18 mouse cellular contexts compared by ENCODE assay signal in genomic region chr3:109923788-109924187, GRCm38 (mm10).
A peak's percentile ranks its signal among the peaks of the same experiment; 100 is the strongest.
DNase-seq lines count a peak whose midpoint lies in the region; ATAC-seq and TF ChIP-seq lines count a peak whose summit lies in the region.
"Had no signal": no experiment of that assay in that cellular context is flagged by ENCODE, and none has a peak within 500 bp of the region (broad histone marks: within the 10 kb centered on the region; RNA-seq: fewer than 3 reads in every experiment).

No protein-coding gene starts in this region.

- no peaks in the 10 kb centered on the region for H3K27me3 ChIP-seq in lung, postnatal 0 days (replicated peaks; ENCODE audit: insufficient read depth, low read length)
- H3K27me3 ChIP-seq: embryonic facial prominence, embryonic 12.5 days; forebrain, embryonic 12.5 days; intestine, embryonic 15.5 days had no signal

- WGBS in lung, postnatal 0 days, result 48% methylated on average over 4 of the region's 4 CpGs

- no peak for TF ChIP-seq CTCF in lung, postnatal 0 days (IDR thresholded peaks at IDR 0.05)

- H3K9ac ChIP-seq in lung, postnatal 0 days (replicated peaks; ENCODE audit: low read depth), result no peak overlapping the region
- H3K9ac ChIP-seq: embryonic facial prominence, embryonic 12.5 days; forebrain, embryonic 12.5 days; forebrain, postnatal 0 days; heart, embryonic 12.5 days; hindbrain, embryonic 14.5 days; intestine, embryonic 15.5 days had no signal

- no peak for TF ChIP-seq EP300 in lung, postnatal 0 days (IDR thresholded peaks at IDR 0.05)

- H3K36me3 ChIP-seq in lung, postnatal 0 days (ENCODE audit: insufficient read depth, low read length), result no peaks in the 10 kb centered on the region
- H3K36me3 ChIP-seq: embryonic facial prominence, embryonic 12.5 days; forebrain, embryonic 12.5 days; heart, embryonic 12.5 days; hindbrain, embryonic 10.5 days; intestine, embryonic 15.5 days had no signal

- no peak overlapping the region for H3K27ac ChIP-seq in lung, postnatal 0 days (ENCODE audit: low read length)
- H3K27ac ChIP-seq: embryonic facial prominence, embryonic 12.5 days; forebrain, embryonic 12.5 days; hindbrain, embryonic 10.5 days; hindbrain, embryonic 14.5 days; intestine, embryonic 15.5 days had no signal

- no peaks in the 10 kb centered on the region for H3K4me1 ChIP-seq in lung, postnatal 0 days (ENCODE audit: insufficient read depth, low read depth, low read length)
- H3K4me1 ChIP-seq: heart, embryonic 12.5 days; intestine, embryonic 15.5 days had no signal

- no peak for DNase-seq in cerebellum, adult 11-12 months
- peak; percentile 17 for DNase-seq in gastrocnemius, adult 18-20 months (ENCODE audit: low spot score)
- no peak for DNase-seq in gastrocnemius, postnatal 10 days
- DNase-seq in lung, postnatal 0 days (ENCODE audit: low spot score), result peak; percentile 33
- no peak for DNase-seq in lung, postnatal 4 days
- peak; percentile 19 for DNase-seq in skeletal muscle tissue, adult 2 months (ENCODE audit: low read depth, low spot score)
- DNase-seq in heart, adult 11 months, result no peak
- DNase-seq: adrenal gland, postnatal 10 days; B cell, adult 2 months; forebrain, postnatal 0 days; kidney, adult 18-20 months had no signal

- ATAC-seq in cerebellum, adult (ENCODE audit: insufficient number of reproducible peaks, low FRiP score, low TSS enrichment), result peak; percentile 83
- no peak for ATAC-seq in lung, postnatal 0 days
- ATAC-seq: forebrain, postnatal 0 days; intestine, embryonic 15.5 days had no signal

- no peak overlapping the region for H3K4me2 ChIP-seq in lung, postnatal 0 days (replicated peaks; ENCODE audit: low read depth, low read length)
- H3K4me2 ChIP-seq: embryonic facial prominence, embryonic 12.5 days; forebrain, embryonic 12.5 days; heart, embryonic 12.5 days; hindbrain, embryonic 14.5 days; intestine, embryonic 15.5 days had no signal

- no peak overlapping the region for H3K4me3 ChIP-seq in lung, postnatal 0 days (ENCODE audit: low read depth, low read length)
- H3K4me3 ChIP-seq: embryonic facial prominence, embryonic 12.5 days; forebrain, embryonic 12.5 days; heart, embryonic 12.5 days; hindbrain, embryonic 10.5 days; intestine, embryonic 15.5 days had no signal

- H3K9me3 ChIP-seq in lung, postnatal 0 days (ENCODE audit: low read length), result no peaks in the 10 kb centered on the region
- H3K9me3 ChIP-seq: embryonic facial prominence, embryonic 12.5 days; forebrain, embryonic 12.5 days; heart, embryonic 12.5 days; hindbrain, embryonic 10.5 days; intestine, embryonic 15.5 days had no signal

Comparison
In these comparisons a context has a peak if more than half of its experiments do, and no peak if none do; other contexts are left out.
1. DNase-seq: peak in gastrocnemius, adult 18-20 months (single experiment), lung, postnatal 0 days (single experiment) and skeletal muscle tissue, adult 2 months (single experiment); none in cerebellum, adult 11-12 months (single experiment), gastrocnemius, postnatal 10 days (single experiment), lung, postnatal 4 days (0 of 2) and heart, adult 11 months (single experiment).